ENCODE assay signal across 26 mouse cellular contexts in the genomic region with DNA sequence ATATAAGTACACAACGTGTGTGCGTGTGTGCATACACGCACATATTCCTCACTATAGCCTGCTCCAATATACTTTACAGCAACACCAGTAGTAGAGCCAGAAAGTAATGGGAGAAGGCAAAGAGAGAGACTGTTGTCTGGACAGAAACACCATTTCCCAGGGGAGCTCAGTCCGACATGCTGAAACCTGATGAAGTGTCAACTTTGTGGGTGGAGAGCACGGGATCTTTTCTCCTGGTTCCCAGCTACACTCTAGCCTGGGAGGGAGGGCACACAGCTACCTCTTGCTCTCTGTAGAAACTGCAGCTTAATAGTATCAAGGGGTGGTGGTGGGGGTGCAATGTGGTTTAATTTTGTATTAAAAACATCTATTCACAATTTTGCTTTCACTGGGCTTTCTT.
DNase-seq lines count a peak whose midpoint lies in the region; ATAC-seq lines count a peak whose summit lies in the region.
"Had no signal": no experiment of that assay in that cellular context is flagged by ENCODE, and none has a peak within 500 bp of the region (broad histone marks: within the 10 kb centered on the region; RNA-seq: fewer than 3 reads in every experiment).

No protein-coding gene starts in this region.

- H3K9me3 ChIP-seq in embryonic facial prominence, embryonic 11.5 days (replicated peaks; ENCODE audit: control insufficient read depth, low read length) = no peaks in the 10 kb centered on the region
- H3K9me3 ChIP-seq in embryonic facial prominence, embryonic 10.5 days = no peaks in the 10 kb centered on the region
- H3K9me3 ChIP-seq in limb, embryonic 13.5 days = no peaks in the 10 kb centered on the region
- no peaks in the 10 kb centered on the region for H3K9me3 ChIP-seq in limb, embryonic 10.5 days (replicated peaks)
- no peaks in the 10 kb centered on the region for H3K9me3 ChIP-seq in hindbrain, embryonic 14.5 days (ENCODE audit: control insufficient read depth, low read length)
- H3K9me3 ChIP-seq: embryonic facial prominence, embryonic 12.5 days; forebrain, embryonic 10.5 days; forebrain, embryonic 13.5 days; hindbrain, embryonic 12.5 days; intestine, embryonic 15.5 days had no signal

- no peak overlapping the region for H3K27ac ChIP-seq in embryonic facial prominence, embryonic 11.5 days (replicated peaks; ENCODE audit: low read depth, low read length)
- no peak overlapping the region for H3K27ac ChIP-seq in embryonic facial prominence, embryonic 10.5 days (replicated peaks)
- H3K27ac ChIP-seq in limb, embryonic 13.5 days = no peak overlapping the region
- H3K27ac ChIP-seq in limb, embryonic 10.5 days = no peak overlapping the region
- no peak overlapping the region for H3K27ac ChIP-seq in hindbrain, embryonic 14.5 days
- H3K27ac ChIP-seq: embryonic facial prominence, embryonic 12.5 days; forebrain, embryonic 10.5 days; forebrain, embryonic 13.5 days; heart, adult 2 months; hindbrain, embryonic 12.5 days; intestine, embryonic 15.5 days had no signal

- peak; percentile 35 for DNase-seq in embryonic facial prominence, embryonic 11.5 days (ENCODE audit: low spot score)
- DNase-seq in embryonic facial prominence, embryonic 10.5 days (ENCODE audit: low spot score) = no peak
- no peak for DNase-seq in limb, embryonic 10.5 days (ENCODE audit: low spot score)
- DNase-seq in forelimb bud, embryonic 11.5 days (ENCODE audit: low read depth, low spot score) = peak; percentile 39
- DNase-seq in heart, adult 8-10 months (ENCODE audit: low spot score) = no peak
- no peak for DNase-seq in hindbrain, embryonic 14.5 days (ENCODE audit: low spot score)
- DNase-seq: adrenal gland, adult 2 months; adrenal gland, postnatal 14 days; cerebellum, adult 11 months; cerebellum, adult 2 months; cerebellum, adult 9-11 months; cerebellum, postnatal 25 days; forebrain, postnatal 0 days; gastrocnemius, postnatal 36 days; heart, adult 2 months; kidney, adult 11 months; kidney, adult 8-10 months had no signal

- H3K27me3 ChIP-seq in embryonic facial prominence, embryonic 11.5 days (ENCODE audit: control insufficient read depth, insufficient read depth, low read length) = no peaks in the 10 kb centered on the region
- H3K27me3 ChIP-seq in embryonic facial prominence, embryonic 10.5 days (replicated peaks; ENCODE audit: low read depth, poor library complexity, severe bottlenecking) = no peaks in the 10 kb centered on the region
- no peaks in the 10 kb centered on the region for H3K27me3 ChIP-seq in limb, embryonic 13.5 days
- no peaks in the 10 kb centered on the region for H3K27me3 ChIP-seq in limb, embryonic 10.5 days (ENCODE audit: low read depth, poor library complexity, severe bottlenecking)
- no peaks in the 10 kb centered on the region for H3K27me3 ChIP-seq in hindbrain, embryonic 14.5 days (ENCODE audit: control insufficient read depth, insufficient read depth, low read length)
- H3K27me3 ChIP-seq: embryonic facial prominence, embryonic 12.5 days; forebrain, embryonic 13.5 days; hindbrain, embryonic 12.5 days; intestine, embryonic 15.5 days had no signal

- H3K4me1 ChIP-seq in embryonic facial prominence, embryonic 11.5 days (ENCODE audit: control insufficient read depth, insufficient read depth, low read length) = no peaks in the 10 kb centered on the region
- H3K4me1 ChIP-seq in embryonic facial prominence, embryonic 10.5 days = peaks cover 7% of the 10 kb centered on the region; the same call in 1 of the 2 replicates
- peaks cover 19% of the 10 kb centered on the region for H3K4me1 ChIP-seq in limb, embryonic 13.5 days
- H3K4me1 ChIP-seq in limb, embryonic 10.5 days = peaks cover 8% of the 10 kb centered on the region
- H3K4me1 ChIP-seq in hindbrain, embryonic 14.5 days (replicated peaks; ENCODE audit: control insufficient read depth, insufficient read depth, low read length) = no peaks in the 10 kb centered on the region
- H3K4me1 ChIP-seq: embryonic facial prominence, embryonic 12.5 days; forebrain, embryonic 10.5 days; forebrain, embryonic 13.5 days; hindbrain, embryonic 12.5 days; intestine, embryonic 15.5 days had no signal

- ATAC-seq in embryonic facial prominence, embryonic 11.5 days (replicated peaks; ENCODE audit: insufficient number of reproducible peaks, low FRiP score, low TSS enrichment, low read depth) = 0 out of 2 replicates have a peak, but pooled peaks have one; percentile 23
- ATAC-seq in limb, embryonic 13.5 days (ENCODE audit: low FRiP score, low read depth) = peak; percentile 76; the same call in 1 of the 2 replicates
- no peak for ATAC-seq in hindbrain, embryonic 14.5 days (ENCODE audit: low FRiP score)
- ATAC-seq: CD4-positive, CD25-positive, alpha-beta regulatory T cell, adult 4 months; forebrain, embryonic 13.5 days; forebrain, postnatal 0 days; hindbrain, embryonic 16.5 days; intestine, embryonic 15.5 days had no signal

- no peak overlapping the region for H3K9ac ChIP-seq in embryonic facial prominence, embryonic 11.5 days (replicated peaks; ENCODE audit: low read length)
- H3K9ac ChIP-seq in limb, embryonic 13.5 days = no peak overlapping the region
- H3K9ac ChIP-seq in hindbrain, embryonic 14.5 days = no peak overlapping the region
- H3K9ac ChIP-seq: embryonic facial prominence, embryonic 12.5 days; forebrain, embryonic 13.5 days; forebrain, postnatal 0 days; hindbrain, embryonic 12.5 days; intestine, embryonic 15.5 days had no signal

- H3K4me3 ChIP-seq in embryonic facial prominence, embryonic 11.5 days (ENCODE audit: low read depth, low read length) = no peak overlapping the region
- no peak overlapping the region for H3K4me3 ChIP-seq in embryonic facial prominence, embryonic 10.5 days
- no peak overlapping the region for H3K4me3 ChIP-seq in limb, embryonic 13.5 days
- H3K4me3 ChIP-seq in limb, embryonic 10.5 days = no peak overlapping the region
- H3K4me3 ChIP-seq in hindbrain, embryonic 14.5 days (replicated peaks; ENCODE audit: low read length) = no peak overlapping the region
- H3K4me3 ChIP-seq: embryonic facial prominence, embryonic 12.5 days; forebrain, embryonic 10.5 days; forebrain, embryonic 13.5 days; heart, adult 2 months; hindbrain, embryonic 12.5 days; intestine, embryonic 15.5 days had no signal

- H3K4me2 ChIP-seq in embryonic facial prominence, embryonic 11.5 days (ENCODE audit: low read depth, low read length) = no peak overlapping the region
- 0 out of 2 replicates have a peak overlapping the region, but pooled peaks have one; percentile 19 for H3K4me2 ChIP-seq in limb, embryonic 13.5 days (replicated peaks)
- no peak overlapping the region for H3K4me2 ChIP-seq in hindbrain, embryonic 14.5 days (replicated peaks)
- H3K4me2 ChIP-seq: embryonic facial prominence, embryonic 12.5 days; forebrain, embryonic 13.5 days; heart, embryonic 11.5 days; hindbrain, embryonic 12.5 days; intestine, embryonic 15.5 days had no signal

- H3K36me3 ChIP-seq in embryonic facial prominence, embryonic 11.5 days (replicated peaks; ENCODE audit: control insufficient read depth, insufficient read depth, low read depth, low read length) = no peaks in the 10 kb centered on the region
- no peaks in the 10 kb centered on the region for H3K36me3 ChIP-seq in embryonic facial prominence, embryonic 10.5 days (replicated peaks)
- H3K36me3 ChIP-seq in limb, embryonic 13.5 days = no peaks in the 10 kb centered on the region
- H3K36me3 ChIP-seq in limb, embryonic 10.5 days = no peaks in the 10 kb centered on the region
- no peaks in the 10 kb centered on the region for H3K36me3 ChIP-seq in hindbrain, embryonic 14.5 days (replicated peaks; ENCODE audit: control insufficient read depth, insufficient read depth)
- H3K36me3 ChIP-seq: embryonic facial prominence, embryonic 12.5 days; forebrain, embryonic 10.5 days; hindbrain, embryonic 12.5 days; intestine, embryonic 15.5 days had no signal

- WGBS in embryonic facial prominence, embryonic 11.5 days = 62% methylated on average over 5 of the region's 5 CpGs
- WGBS in embryonic facial prominence, embryonic 10.5 days = 77% methylated on average over 5 of the region's 5 CpGs
- 49% methylated on average over 5 of the region's 5 CpGs for WGBS in limb, embryonic 13.5 days
- WGBS in limb, embryonic 10.5 days = 66% methylated on average over 5 of the region's 5 CpGs
- 83% methylated on average over 5 of the region's 5 CpGs for WGBS in hindbrain, embryonic 14.5 days

Comparison
In these comparisons a context has a peak if more than half of its experiments do, and no peak if none do; other contexts are left out.
1. DNase-seq: peak in embryonic facial prominence, embryonic 11.5 days (single experiment) and forelimb bud, embryonic 11.5 days (single experiment); none in embryonic facial prominence, embryonic 10.5 days (single experiment), limb, embryonic 10.5 days (single experiment), heart, adult 8-10 months (single experiment) and hindbrain, embryonic 14.5 days (single experiment).